Mouse (Mus musculus) liver, postnatal 0 days (tissue): ENCODE measurements around the gene Dcaf7.
A peak's percentile ranks its signal among the peaks of the same experiment; 100 is the strongest.

Experiments
- CTCF ChIP-seq: sonication (generic); IDR thresholded peaks from 2 replicates; pipeline ENCODE4 v1.5.1; 2016; ENCODE audit warnings: antibody characterized with exemption, low read depth
- EP300 ChIP-seq: IDR thresholded peaks from 2 replicates; pipeline ENCODE4 v1.6.1; 2016; ENCODE audit warnings: antibody characterized with exemption, low read depth, mild to moderate bottlenecking

DNA sequence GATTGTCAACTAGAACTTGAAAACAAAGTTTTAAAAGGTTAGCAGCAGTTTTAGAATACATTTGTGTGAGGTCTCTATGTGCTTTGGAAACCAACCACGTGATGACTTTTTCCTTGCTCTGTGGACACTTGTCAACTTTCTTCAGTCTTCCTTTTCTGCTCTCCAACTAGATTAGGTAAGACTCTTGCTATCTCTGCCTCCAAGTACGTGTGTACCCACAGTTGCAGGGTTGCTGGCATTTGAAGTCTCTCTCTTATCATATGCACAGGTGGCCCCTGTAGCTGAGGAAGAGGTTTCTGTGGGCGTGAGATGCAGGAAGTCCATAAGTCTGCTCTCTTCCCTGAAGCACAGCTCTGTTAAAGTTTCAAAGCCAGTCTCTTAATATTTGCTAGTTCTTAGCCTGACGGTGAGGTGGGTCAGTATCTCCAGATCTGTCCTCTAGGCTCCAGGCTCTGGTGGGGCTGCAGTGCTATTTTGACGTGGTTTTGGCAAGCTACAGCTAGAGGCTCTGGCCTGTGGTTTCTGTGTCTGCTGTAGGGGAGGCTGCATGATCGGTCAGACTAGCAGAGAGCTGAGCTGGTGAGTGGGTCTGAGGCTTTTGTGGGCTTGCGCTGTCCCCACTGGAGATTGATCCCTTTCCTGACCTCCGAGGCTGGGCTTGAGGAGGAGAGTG, 20.3 kb downstream of the Dcaf7 start:
- no peak for TF ChIP-seq CTCF
- TF ChIP-seq EP300 = peak; percentile 92
